Mouse (Mus musculus) C2C12 (cell line): ENCODE results near the gene Rap1gds1.

Experiments used
- CEBPB ChIP-seq: IDR thresholded peaks from one replicate; pipeline ENCODE4 v1.6.1; 2011; ENCODE audit warnings: low read depth, mild to moderate bottlenecking, control low read depth, moderate library complexity
- CTCF ChIP-seq: IDR thresholded peaks from one replicate; pipeline ENCODE4 v1.5.1; 2011; ENCODE audit not compliant: control insufficient read depth, insufficient read depth, insufficient read length
- FOSL1 ChIP-seq: IDR thresholded peaks from one replicate; pipeline ENCODE4 v1.8.0; 2011; ENCODE audit warnings: mild to moderate bottlenecking, low read length; ENCODE audit not compliant: poor library complexity, insufficient read depth, severe bottlenecking
- MAX ChIP-seq: IDR thresholded peaks from one replicate; pipeline ENCODE4 v1.6.1; 2011; ENCODE audit warnings: mild to moderate bottlenecking, control low read depth
- MYOD1 ChIP-seq: IDR thresholded peaks from one replicate; pipeline ENCODE4 v1.6.1; 2011; ENCODE audit warnings: low read depth; ENCODE audit not compliant: control insufficient read depth, insufficient read length
- MYOG ChIP-seq: IDR thresholded peaks from one replicate; pipeline ENCODE4 v1.6.1; 2011; ENCODE audit not compliant: control insufficient read depth, insufficient read length; ENCODE audit errors: extremely low read depth
- USF1 ChIP-seq: IDR thresholded peaks from one replicate; pipeline ENCODE4 v1.6.1; 2011; ENCODE audit warnings: low read depth, mild to moderate bottlenecking, control low read depth, moderate library complexity

DNA sequence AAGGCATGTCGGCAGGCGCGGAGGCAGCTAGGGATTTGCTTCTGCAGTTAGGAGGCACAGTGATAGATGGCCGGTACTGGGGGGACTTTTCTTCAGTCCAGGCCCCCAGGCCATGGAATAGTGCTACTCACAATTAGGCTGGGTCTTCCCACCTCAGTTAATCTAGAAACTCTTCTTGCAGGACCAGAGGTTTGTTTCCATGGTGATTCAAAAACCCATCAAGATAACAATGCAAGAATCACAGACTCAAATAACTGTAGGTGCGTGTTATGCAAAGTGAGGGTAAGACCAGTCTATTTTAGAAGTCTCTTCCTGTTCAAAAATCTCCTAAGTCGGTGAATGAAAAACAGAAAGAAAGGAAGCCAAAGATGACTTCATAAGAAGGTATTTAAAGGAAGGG, 4.8 kb upstream of the Rap1gds1 start:
- TF ChIP-seq CTCF (no peak), MYOD1 (no peak), MAX (no peak), USF1 (no peak), MYOG (no peak), FOSL1 (no peak), CEBPB (no peak)
